Mouse (Mus musculus) forebrain, embryonic 13.5 days (tissue): ENCODE measurements around the gene Uhrf2. TPM values are rescaled to one million over a fixed set of nuclear protein-coding genes. Genes with fewer than 3 reads are reported as not detected.
"Not testable (repeated sequence)": the region's sequence is repeated elsewhere in the genome, so short reads cannot be mapped to it uniquely, and the experiment has no call there.

Source experiments
- ATAC-seq: fragments of 200-750 bp; cut with Nextera tagmentation; 2 replicates; pipeline ENCODE4 v1.8.0; 2017
- H3K27ac ChIP-seq: fragments of 300-500 bp; sonication (generic); 2 replicates; pipeline ENCODE4 v1.5.1; 2015; ENCODE audit warnings: inconsistent platforms, mild to moderate bottlenecking, moderate library complexity
- H3K27me3 ChIP-seq: fragments of 300-500 bp; sonication (generic); 2 replicates; pipeline ENCODE4 v1.6.1; 2015; ENCODE audit warnings: mild to moderate bottlenecking, inconsistent platforms
- H3K36me3 ChIP-seq: fragments of 300-500 bp; sonication (generic); 2 replicates; pipeline ENCODE4 v1.6.1; 2015; ENCODE audit warnings: mild to moderate bottlenecking, inconsistent platforms; ENCODE audit not compliant: poor library complexity, severe bottlenecking
- H3K4me1 ChIP-seq: fragments of 300-500 bp; sonication (generic); 2 replicates; pipeline ENCODE4 v1.6.1; 2015; ENCODE audit warnings: inconsistent platforms
- H3K4me2 ChIP-seq: fragments of 300-500 bp; sonication (generic); 2 replicates; pipeline ENCODE4 v1.6.1; 2015; ENCODE audit warnings: inconsistent platforms, mild to moderate bottlenecking, moderate library complexity
- H3K4me3 ChIP-seq: fragments of 300-500 bp; sonication (generic); 2 replicates; pipeline ENCODE4 v1.5.1; 2015; ENCODE audit warnings: mild to moderate bottlenecking, inconsistent platforms
- H3K9ac ChIP-seq: fragments of 300-500 bp; sonication (generic); 2 replicates; pipeline ENCODE4 v1.6.1; 2015; ENCODE audit warnings: mild to moderate bottlenecking, inconsistent platforms
- H3K9me3 ChIP-seq: fragments of 300-500 bp; sonication (generic); replicated peaks from 2 replicates; pipeline ENCODE4 v1.6.1; 2016; ENCODE audit warnings: inconsistent platforms
- WGBS: fragments of 180-500 bp; shearing (Covaris S2); methylation state at CpG from one replicate; pipeline ENCODE4 v1.1.7; 2015; 5-methylcytosine and 5-hydroxymethylcytosine counted together
- polyA plus RNA-seq: library from polyadenylated mRNA; unstranded; fragments of >200 nt; fragmentation: Nextera tagmentation; extraction: Ambion mirVana; gene quantifications from 2 replicates; pipeline ENCODE4 v1.2.1, GENCODE M21; 2015

Uhrf2 gene
- 73.6 and 73.8 TPM in 2 replicates for polyA plus RNA-seq

GRCm38 (mm10) chr19:30029894-30030635, at the start of gene Uhrf2:
Gene Uhrf2 (plus strand): TSS chr19:30030513.
- WGBS: 1% methylated on average over 70 of the region's 74 CpGs
- no peaks in the 10 kb centered on the region for H3K9me3 ChIP-seq
- peak within 1 kb of the TSS; percentile 94 for H3K27ac ChIP-seq
- H3K4me3 ChIP-seq: peak within 1 kb of the TSS; percentile 81
- ATAC-seq: peak; percentile 97
- H3K36me3 ChIP-seq: peaks cover 2% of the 10 kb centered on the region; the same call in 1 of the 2 replicates
- H3K27me3 ChIP-seq: no peaks in the 10 kb centered on the region
- peak within 1 kb of the TSS; percentile 100 for H3K9ac ChIP-seq
- H3K4me2 ChIP-seq: peak within 1 kb of the TSS; percentile 66
- peaks cover 45% of the 10 kb centered on the region for H3K4me1 ChIP-seq

- H3K4me2 ChIP-seq: no peak overlapping the region
- no peaks in the 10 kb centered on the region for H3K27me3 ChIP-seq
- 80% methylated on average over 16 of the region's 16 CpGs for WGBS
- H3K27ac ChIP-seq: no peak overlapping the region
- no peaks in the 10 kb centered on the region for H3K9me3 ChIP-seq
- no peaks in the 10 kb centered on the region for H3K4me1 ChIP-seq
- H3K4me3 ChIP-seq: no peak overlapping the region
- H3K9ac ChIP-seq: no peak overlapping the region
- ATAC-seq: no peak
- H3K36me3 ChIP-seq: no peaks in the 10 kb centered on the region
Measured at GRCm38 (mm10) chr19:29984208-29985005, 45.9 kb upstream of the Uhrf2 start.

GRCm38 (mm10) chr19:29986464-29987091, 43.7 kb upstream of the Uhrf2 start:
- 87% methylated on average over 12 of the region's 12 CpGs for WGBS
- no peaks in the 10 kb centered on the region for H3K36me3 ChIP-seq
- H3K4me3 ChIP-seq: no peak overlapping the region
- ATAC-seq: no peak
- no peak overlapping the region for H3K4me2 ChIP-seq
- no peak overlapping the region for H3K27ac ChIP-seq
- no peaks in the 10 kb centered on the region for H3K27me3 ChIP-seq
- no peak overlapping the region for H3K9ac ChIP-seq
- H3K9me3 ChIP-seq: no peaks in the 10 kb centered on the region
- H3K4me1 ChIP-seq: no peaks in the 10 kb centered on the region

GRCm38 (mm10) chr19:30000406-30001365, 29.6 kb upstream of the Uhrf2 start:
- H3K4me1 ChIP-seq: peaks cover 12% of the 10 kb centered on the region
- no peak overlapping the region for H3K9ac ChIP-seq
- H3K4me3 ChIP-seq: no peak overlapping the region
- no peaks in the 10 kb centered on the region for H3K36me3 ChIP-seq
- peak; percentile 51 for ATAC-seq
- H3K4me2 ChIP-seq: peak overlapping the region; percentile 39
- 29% methylated on average over 12 of the region's 12 CpGs for WGBS
- H3K27ac ChIP-seq: no peak overlapping the region
- H3K27me3 ChIP-seq: no peaks in the 10 kb centered on the region
- H3K9me3 ChIP-seq: no peaks in the 10 kb centered on the region

GRCm38 (mm10) chr19:30001550-30001949, 28.8 kb upstream of the Uhrf2 start:
- Histone ChIP-seq H3K27me3 (no peaks in the 10 kb centered on the region), H3K4me3 (no peak overlapping the region), H3K4me2 (no peak overlapping the region), H3K36me3 (no peaks in the 10 kb centered on the region), H3K4me1 (peaks cover 12% of the 10 kb centered on the region), H3K9me3 (no peaks in the 10 kb centered on the region), H3K9ac (no peak overlapping the region), H3K27ac (no peak overlapping the region)
- ATAC-seq: no peak
- WGBS: 84% methylated on average over 6 of the region's 6 CpGs

- H3K4me3 ChIP-seq: no peak within 1 kb of the TSS
- WGBS: 97% methylated on average over 9 of the region's 9 CpGs
- H3K27me3 ChIP-seq: no peaks in the 10 kb centered on the region
- no peak within 1 kb of the TSS for H3K27ac ChIP-seq
- H3K9me3 ChIP-seq: no peaks in the 10 kb centered on the region
- H3K9ac ChIP-seq: no peak within 1 kb of the TSS
- H3K36me3 ChIP-seq: no peaks in the 10 kb centered on the region
- peaks cover 12% of the 10 kb centered on the region for H3K4me1 ChIP-seq
- ATAC-seq: no peak
- H3K4me2 ChIP-seq: no peak within 1 kb of the TSS
Measured at GRCm38 (mm10) chr19:30003621-30004020, 26.7 kb upstream of the Uhrf2 start, which contains the start of gene Trpd52l3. Gene Trpd52l3 (plus strand): TSS chr19:30003790.

- Histone ChIP-seq H3K4me2 (no peak overlapping the region), H3K9me3 (no peaks in the 10 kb centered on the region), H3K4me1 (no peaks in the 10 kb centered on the region), H3K36me3 (no peaks in the 10 kb centered on the region), H3K9ac (no peak overlapping the region), H3K27me3 (no peaks in the 10 kb centered on the region), H3K27ac (no peak overlapping the region), H3K4me3 (no peak overlapping the region)
- ATAC-seq: no peak
- WGBS: 77% methylated on average over 3 of the region's 3 CpGs
Measured at GRCm38 (mm10) chr19:30006371-30006770, 23.9 kb upstream of the Uhrf2 start.

GRCm38 (mm10) chr19:30010520-30011296, 19.6 kb upstream of the Uhrf2 start:
- Histone ChIP-seq H3K4me3 (no peak overlapping the region), H3K27ac (no peak overlapping the region), H3K4me1 (no peaks in the 10 kb centered on the region), H3K9me3 (no peaks in the 10 kb centered on the region), H3K27me3 (no peaks in the 10 kb centered on the region), H3K9ac (no peak overlapping the region), H3K4me2 (no peak overlapping the region), H3K36me3 (no peaks in the 10 kb centered on the region)
- 86% methylated on average over 13 of the region's 13 CpGs for WGBS
- ATAC-seq: no peak

GRCm38 (mm10) chr19:30014331-30014730, 16.0 kb upstream of the Uhrf2 start:
- WGBS: 88% methylated on average over 3 of the region's 3 CpGs
- Histone ChIP-seq H3K9me3 (no peaks in the 10 kb centered on the region), H3K9ac (no peak overlapping the region), H3K36me3 (no peaks in the 10 kb centered on the region), H3K4me2 (no peak overlapping the region), H3K4me3 (no peak overlapping the region), H3K27me3 (no peaks in the 10 kb centered on the region), H3K27ac (no peak overlapping the region), H3K4me1 (no peaks in the 10 kb centered on the region)
- no peak for ATAC-seq

- H3K4me1 ChIP-seq: no peaks in the 10 kb centered on the region
- H3K27ac ChIP-seq: no peak overlapping the region
- no peaks in the 10 kb centered on the region for H3K27me3 ChIP-seq
- no peak for ATAC-seq
- no peak overlapping the region for H3K4me2 ChIP-seq
- H3K36me3 ChIP-seq: no peaks in the 10 kb centered on the region
- no peaks in the 10 kb centered on the region for H3K9me3 ChIP-seq
- WGBS: 78% methylated on average over 6 of the region's 6 CpGs
- H3K4me3 ChIP-seq: no peak overlapping the region
- no peak overlapping the region for H3K9ac ChIP-seq
Measured at GRCm38 (mm10) chr19:30016156-30016555, 14.2 kb upstream of the Uhrf2 start.

- not testable (repeated sequence) for H3K4me1 ChIP-seq, H3K9ac ChIP-seq, H3K27ac ChIP-seq, H3K27me3 ChIP-seq, ATAC-seq, H3K36me3 ChIP-seq, H3K4me3 ChIP-seq, H3K9me3 ChIP-seq, H3K4me2 ChIP-seq
- WGBS: 94% methylated on average over 10 of the region's 10 CpGs
Measured at GRCm38 (mm10) chr19:30023419-30023818, 6.9 kb upstream of the Uhrf2 start.
